Mouse (Mus musculus): ENCODE results near the gene Ceacam16. TPM values are rescaled to one million over a fixed set of nuclear protein-coding genes. Genes with fewer than 3 reads are reported as not detected.
A peak's percentile ranks its signal among the peaks of the same experiment; 100 is the strongest.

The Ceacam16 gene
- total RNA-seq (2021) = not detected

- DNase-seq = no peak
These were observed at the start of gene Ceacam16 for GRCm38 (mm10) chr7:19861199-19861598. Gene Ceacam16 (minus strand): TSS chr7:19861299.

DNA sequence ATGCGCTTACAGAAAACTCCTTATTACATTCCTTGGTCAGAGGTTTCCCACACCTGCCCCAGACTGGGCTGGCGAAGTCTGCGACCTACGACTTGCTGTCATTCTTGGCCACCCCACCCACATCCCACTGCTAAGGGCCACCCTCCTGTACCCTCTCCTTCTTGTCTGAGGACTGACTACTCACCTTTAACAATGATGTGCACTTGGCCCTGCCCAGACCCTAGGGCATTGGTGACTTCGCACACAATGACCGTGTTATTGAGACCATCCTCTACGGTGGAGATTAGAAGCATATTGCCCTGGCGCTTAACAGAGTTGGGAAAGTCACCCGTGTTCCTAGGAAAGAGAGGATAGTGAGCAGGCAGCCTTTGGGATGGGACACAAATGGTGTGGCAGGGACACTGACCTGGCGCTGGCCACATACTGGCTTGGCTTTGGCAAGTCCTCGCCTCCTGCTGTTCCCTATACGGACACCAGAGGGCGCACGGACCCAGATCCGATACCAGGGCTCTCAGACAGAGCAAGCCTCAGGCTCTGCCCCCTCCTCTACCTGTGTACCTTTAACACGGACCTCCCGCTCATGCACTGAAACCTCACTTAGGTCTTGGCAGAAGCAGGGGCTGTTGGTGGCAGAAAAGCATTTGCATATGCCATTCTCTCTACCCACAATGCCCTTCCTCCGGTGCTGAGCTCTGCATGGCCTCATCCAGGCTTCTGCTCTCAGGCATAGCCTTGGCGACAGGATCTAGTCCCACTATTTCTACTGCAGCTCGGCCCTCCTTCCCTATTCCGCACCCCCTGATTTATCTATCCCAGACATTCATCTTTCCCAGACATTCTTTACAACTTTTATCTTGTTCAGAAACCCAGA lies 49.6 kb upstream of the Ceacam16 start:
- DNase-seq = peak; percentile 70 to 73

DNA sequence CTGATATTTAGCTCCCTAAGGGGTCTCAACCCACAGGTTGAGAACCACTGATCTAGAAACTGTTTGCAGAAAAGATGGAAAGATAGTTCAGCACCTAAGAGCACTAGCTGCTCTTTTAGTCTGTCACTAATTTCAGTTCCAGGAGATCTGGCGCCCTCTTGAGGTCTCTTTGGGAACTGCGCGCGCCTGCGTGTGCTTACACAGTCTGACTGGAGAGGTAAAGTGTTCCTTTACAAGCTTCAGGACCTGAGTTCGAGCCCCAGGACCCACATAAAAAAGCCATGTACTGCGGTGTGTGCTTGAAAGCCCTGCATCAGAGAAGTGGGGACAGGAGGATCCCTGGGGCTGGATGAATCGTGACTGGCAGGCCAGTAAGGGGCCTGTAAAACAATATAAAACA lies 28.8 kb upstream of the Ceacam16 start:
- no peak for DNase-seq

- DNase-seq = no peak
These were observed 26.8 kb upstream of the Ceacam16 start, which contains the start of gene Ceacam19 for GRCm38 (mm10) chr7:19887849-19888248. Gene Ceacam19 (minus strand): TSS chr7:19887965.

- no peak for DNase-seq
These were observed 19.7 kb upstream of the Ceacam16 start for GRCm38 (mm10) chr7:19880754-19881153.

DNA sequence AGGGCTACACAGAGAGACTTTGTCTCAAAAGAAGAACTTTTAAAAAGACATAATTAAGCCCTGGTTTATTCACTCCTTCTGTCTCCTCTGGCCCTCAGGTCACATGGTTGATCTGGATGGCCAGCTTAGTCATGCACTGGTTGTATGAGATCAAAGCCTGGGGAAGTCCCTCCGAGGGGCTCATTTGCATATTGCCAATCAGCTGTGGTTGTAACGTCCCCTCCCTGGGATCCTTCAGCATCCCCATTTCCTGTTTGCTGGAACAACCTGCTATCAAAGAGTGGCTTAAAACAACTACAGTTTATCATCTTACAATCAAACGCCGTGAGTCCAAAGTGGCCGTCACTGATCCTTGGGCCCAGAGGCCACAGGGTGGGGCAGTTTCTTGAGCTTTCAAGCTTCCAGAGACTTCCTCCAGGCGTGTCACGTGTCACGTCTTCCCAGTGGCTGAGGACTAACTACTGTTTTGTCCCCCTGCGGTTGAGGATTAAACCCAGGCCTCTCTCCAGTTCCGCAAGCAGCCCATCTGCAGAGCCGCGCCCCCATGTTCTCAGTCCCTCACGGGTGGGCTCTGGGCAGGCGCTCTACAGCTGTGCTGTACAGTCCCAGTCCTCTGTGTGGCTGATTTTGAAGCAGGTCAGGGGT lies 15.8 kb upstream of the Ceacam16 start:
- DNase-seq = no peak

DNA sequence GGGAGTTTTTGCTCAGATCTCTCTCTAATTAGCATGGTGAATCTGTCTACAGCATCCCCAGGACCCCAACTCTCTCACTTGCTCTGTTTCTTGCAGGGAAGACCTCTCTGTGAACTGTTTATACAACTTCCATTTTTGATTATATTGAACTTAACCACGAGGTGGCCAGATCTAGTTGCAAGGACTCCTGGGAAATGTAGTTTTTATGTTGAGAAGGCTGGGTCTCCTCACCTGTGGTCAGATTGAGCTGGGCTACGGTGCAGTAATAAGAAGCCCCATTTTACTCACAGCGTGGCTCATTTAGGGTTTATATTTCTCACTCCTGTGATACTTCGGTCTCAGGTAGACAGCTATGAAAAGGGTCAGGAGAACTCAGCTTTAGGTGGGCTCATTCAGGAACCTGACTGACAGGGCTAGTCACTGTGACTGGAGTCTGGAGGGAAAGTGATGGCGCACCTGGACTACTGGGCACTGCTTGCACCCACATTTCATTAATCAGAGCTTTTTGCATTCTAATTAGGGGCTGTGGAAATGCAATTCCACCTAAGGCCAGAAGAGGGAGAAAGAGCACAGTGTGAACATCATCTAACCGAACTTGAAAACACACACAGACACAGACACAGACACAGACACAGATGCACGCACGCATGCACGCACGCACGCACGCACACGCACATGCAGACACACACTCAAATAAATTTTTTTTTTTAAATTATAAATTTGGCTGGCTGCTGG lies 15.0 kb upstream of the Ceacam16 start:
- DNase-seq = peak in 1 of 2 experiments; percentile 22

DNA sequence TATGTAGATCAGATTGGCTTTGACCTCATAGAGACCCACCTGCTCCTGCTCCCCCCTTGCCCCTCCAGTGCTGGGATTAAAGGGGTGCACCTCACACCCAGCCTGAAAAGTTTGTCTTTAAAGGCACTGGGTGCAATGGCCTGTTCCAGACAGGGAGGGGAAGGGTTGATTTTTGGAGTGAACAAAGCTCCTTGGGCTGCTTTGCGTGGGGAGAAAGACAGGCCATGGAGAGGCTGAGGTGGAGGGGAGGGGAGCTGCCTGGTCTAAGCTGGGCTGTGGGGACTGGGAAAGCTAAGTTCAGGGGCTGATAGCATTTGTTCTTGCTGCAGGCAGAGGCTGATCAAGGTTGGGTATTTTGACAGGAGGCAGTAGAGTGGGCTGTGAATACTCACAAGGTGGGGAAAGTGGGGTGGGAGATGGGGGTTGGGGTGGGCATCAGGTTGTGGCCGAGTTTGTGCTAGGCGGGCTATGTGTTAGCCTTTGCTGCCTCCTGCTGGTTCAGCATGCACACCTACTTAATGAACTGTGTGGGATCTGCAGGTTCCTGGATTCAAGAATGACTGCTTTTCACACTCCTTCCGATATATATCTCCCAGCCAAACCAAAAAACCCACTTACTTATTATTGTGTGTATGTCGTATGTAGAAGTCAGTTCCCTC lies 11.0 kb upstream of the Ceacam16 start:
- DNase-seq = no peak

DNA sequence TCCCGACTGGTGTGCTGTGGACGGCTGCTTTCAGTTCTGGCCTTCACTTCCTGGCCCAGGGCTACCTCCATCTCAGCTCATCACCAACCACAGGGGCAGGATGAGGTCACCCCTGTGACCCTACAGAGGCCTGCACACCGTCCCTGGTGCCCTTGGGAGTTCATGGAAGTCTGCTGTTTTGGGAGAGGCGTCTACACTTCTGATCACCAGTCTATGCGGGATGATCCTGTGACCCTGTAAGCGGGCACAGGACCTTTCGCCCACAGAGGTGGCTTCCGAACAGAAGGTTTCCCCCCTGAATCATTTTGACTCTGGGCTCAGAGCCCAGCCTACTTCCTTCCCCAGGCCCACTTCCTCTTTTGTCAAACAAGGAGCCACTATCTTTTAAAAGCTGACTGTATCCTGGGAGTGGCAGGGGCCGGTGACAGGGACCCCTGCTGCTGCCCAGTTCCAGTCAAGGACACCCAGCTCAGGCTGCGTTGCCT lies 10.1 kb upstream of the Ceacam16 start:
- no peak for DNase-seq

- DNase-seq = no peak
These were observed 6.8 kb upstream of the Ceacam16 start for GRCm38 (mm10) chr7:19867751-19868399.

- DNase-seq = no peak
These were observed 5.4 kb upstream of the Ceacam16 start for GRCm38 (mm10) chr7:19866490-19866889.

DNA sequence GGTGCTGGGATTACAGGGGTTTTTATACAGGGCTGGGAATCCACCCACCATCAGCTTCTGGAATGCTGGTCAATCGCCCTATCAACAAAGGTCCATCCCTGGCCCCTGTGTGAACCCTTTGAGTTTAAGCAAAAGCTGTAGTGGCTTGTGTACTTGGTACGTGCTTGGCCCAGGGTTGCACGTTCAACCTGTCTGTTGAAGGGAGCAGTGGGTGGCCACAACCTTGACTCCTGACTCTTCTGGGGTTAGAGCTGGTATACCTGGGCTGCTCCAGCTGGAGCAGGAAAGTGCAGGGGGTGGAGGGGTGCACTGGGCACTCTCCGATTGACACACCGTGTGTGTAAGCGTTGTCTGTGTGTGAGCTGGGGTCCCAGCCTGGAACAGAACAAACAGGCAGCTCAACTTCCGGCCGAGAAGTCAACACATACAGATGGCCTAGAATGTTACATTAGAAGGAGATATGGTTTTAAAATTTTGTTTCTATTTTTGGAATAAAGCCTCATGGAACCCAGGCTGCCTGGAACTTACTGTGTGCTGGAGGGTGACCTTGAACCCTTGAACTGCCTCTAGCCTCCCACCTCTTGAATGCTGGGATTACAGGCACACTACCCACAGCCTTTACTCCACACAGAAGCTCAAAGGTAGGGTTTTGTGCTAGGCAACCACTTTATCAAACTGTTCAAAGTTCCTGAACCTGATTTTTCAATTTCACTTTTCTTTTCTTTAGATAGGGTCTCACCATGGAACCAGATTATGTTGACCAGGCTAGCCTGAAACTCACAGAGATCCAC lies 4.3 kb upstream of the Ceacam16 start:
- DNase-seq = no peak

- DNase-seq = no peak
These were observed 3.1 kb upstream of the Ceacam16 start for GRCm38 (mm10) chr7:19864241-19864640.

- no peak for DNase-seq
These were observed 1.4 kb downstream of the Ceacam16 start for GRCm38 (mm10) chr7:19859740-19860139.

DNA sequence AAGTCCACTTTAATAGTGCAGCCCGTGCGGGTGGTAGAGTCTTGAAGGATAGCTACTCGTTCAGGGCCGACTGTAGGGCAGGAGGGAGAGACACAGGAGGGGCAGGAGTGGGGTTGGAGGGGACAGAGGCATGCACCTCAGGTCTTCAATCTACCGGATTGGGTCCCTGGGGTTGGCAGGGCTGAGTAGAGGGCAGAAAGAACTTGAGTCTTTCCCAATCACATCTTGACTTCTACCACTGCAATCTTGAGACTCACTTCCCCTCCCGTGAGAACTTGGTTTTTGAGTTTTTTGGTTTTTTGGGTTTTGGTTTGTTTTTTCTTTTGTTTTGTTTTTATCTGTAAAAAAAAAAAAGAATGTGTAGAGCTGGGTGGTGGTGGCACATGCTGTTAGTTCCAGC lies 4.8 kb downstream of the Ceacam16 start:
- DNase-seq = no peak

DNA sequence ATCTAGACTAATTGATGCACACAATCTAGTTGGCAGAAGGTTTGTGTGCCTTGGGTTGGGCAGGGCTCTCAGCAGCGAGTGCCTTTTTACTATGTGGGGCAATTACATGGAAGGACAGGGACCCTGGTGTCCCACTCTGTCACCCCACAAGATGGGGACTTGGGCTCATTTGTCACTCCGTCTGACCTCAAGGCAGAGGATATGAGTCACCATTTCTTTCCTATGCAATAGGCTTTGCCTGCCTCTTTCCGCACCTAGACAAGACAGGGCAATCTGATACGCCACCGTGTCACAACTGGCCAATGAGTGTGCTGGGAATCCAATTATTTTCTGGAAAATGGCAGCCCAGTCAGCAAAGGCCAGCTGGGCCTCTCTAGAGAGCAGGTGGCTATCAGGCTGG lies 5.4 kb downstream of the Ceacam16 start:
- no peak for DNase-seq

DNA sequence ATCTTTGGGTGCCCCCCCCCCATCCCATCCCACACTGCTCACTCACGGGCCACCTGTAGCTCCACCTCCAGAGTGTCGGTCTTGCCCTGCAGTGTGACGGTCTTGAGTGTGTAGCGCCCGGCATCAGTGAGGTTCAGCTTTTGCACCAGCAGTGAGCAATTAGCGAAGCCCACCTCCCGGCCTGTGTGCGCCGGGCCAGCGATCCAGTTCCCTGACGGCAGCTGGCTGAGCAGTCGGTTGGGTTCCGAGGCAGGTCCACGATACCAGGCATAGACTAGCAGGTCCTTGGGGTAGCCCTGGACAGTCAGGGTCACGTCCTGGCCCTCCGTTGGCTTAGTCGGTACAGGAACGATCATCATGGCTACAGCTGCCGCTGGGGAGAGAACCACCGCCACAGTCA lies 7.6 kb downstream of the Ceacam16 start:
- DNase-seq = no peak

DNA sequence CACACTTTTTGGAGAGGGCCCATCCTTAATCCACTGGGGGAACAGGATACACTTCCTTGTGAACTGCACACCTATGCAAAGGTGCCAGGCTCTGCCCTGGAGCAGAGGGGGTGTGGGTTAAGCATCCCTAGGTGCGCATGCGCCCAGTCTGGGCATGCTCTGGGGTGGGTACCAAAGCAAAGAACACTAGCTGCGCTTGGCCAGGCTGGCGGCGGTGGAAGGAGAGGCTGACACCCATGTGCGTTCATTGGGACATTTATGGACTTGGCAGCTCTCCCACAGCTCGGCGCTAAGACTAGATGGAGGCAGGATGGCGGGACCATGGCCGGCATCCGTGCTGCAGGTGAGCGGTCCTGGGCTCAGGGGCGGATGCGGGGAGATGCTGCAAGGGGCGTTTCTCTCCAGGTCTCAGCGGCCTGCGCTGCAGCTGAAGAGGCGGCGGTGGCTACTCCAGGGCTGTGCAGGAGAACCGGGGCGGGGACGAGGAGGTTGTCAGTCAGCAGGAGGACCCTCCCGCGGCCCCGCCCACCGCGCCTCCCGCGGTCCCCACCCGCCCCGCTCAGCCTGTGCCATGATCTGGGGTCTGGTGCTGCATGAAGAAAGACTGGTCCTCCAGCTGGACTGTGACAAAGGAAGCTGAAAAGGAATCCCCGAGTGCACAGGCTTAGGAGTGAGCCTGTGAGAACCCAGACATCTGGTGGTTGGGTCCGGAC lies 9.1 kb downstream of the Ceacam16 start, which contains the start of gene Gm19345:
Gm19345 (plus strand) TSS at position 146 of the 713 bp plus-strand sequence.
- peak; percentile 13 to 21 for DNase-seq

- DNase-seq = no peak
These were observed 16.5 kb downstream of the Ceacam16 start for GRCm38 (mm10) chr7:19844521-19845171.

DNA sequence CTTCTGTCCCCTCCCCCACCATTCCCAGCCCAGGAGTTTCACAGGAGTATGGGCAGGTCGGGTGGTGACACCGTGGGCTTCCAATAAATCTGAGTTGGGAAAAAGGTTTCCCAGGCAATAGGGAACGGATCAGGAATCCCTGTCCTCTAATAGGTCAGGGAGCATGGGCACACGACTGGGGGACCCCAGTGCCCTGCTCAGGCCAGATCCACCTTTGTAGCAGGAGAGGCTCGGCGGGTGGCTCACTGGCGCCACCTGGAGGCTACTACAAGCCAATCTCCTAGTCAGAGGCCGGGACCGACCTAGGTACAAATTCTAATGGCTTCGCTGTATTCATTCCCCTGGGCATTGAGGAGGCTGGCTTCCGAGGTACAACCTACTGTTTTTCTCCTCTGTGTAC lies 17.5 kb downstream of the Ceacam16 start:
- peak; percentile 36 to 45 for DNase-seq

All from layer of hippocampus, postnatal 36 days (tissue).